Mouse (Mus musculus): ENCODE data around the gene Wfdc1. TPM values are rescaled to one million over a fixed set of nuclear protein-coding genes. Genes with fewer than 3 reads are reported as not detected.
A peak's percentile ranks its signal among the peaks of the same experiment; 100 is the strongest.

Wfdc1 gene
- polyA plus RNA-seq, 1 experiment, result 7.4 TPM

GRCm38 (mm10) chr8:119715221-119715620 lies 49.1 kb downstream of the Wfdc1 start:
- H3K27ac ChIP-seq (ENCODE audit: control insufficient read depth, insufficient read depth, low read length), result no peak overlapping the region
- H3K4me3 ChIP-seq (ENCODE audit: control insufficient read depth, insufficient read depth, low read length), result no peak overlapping the region
- H3K4me1 ChIP-seq (replicated peaks; ENCODE audit: control insufficient read depth, insufficient read depth, low read length), result no peaks in the 10 kb centered on the region
- no peak for TF ChIP-seq CTCF (IDR thresholded peaks at IDR 0.05; ENCODE audit: borderline replicate concordance, control insufficient read depth, extremely low read depth, insufficient read depth, low read length, poor library complexity)
- no peaks in the 10 kb centered on the region for H3K36me3 ChIP-seq (ENCODE audit: control insufficient read depth, insufficient read depth, low read length)
- no peaks in the 10 kb centered on the region for H3K27me3 ChIP-seq (ENCODE audit: control insufficient read depth, insufficient read depth, low read length)
- 68% methylated on average over 12 of the region's 12 CpGs for WGBS
- DNase-seq, result no peak

DNA sequence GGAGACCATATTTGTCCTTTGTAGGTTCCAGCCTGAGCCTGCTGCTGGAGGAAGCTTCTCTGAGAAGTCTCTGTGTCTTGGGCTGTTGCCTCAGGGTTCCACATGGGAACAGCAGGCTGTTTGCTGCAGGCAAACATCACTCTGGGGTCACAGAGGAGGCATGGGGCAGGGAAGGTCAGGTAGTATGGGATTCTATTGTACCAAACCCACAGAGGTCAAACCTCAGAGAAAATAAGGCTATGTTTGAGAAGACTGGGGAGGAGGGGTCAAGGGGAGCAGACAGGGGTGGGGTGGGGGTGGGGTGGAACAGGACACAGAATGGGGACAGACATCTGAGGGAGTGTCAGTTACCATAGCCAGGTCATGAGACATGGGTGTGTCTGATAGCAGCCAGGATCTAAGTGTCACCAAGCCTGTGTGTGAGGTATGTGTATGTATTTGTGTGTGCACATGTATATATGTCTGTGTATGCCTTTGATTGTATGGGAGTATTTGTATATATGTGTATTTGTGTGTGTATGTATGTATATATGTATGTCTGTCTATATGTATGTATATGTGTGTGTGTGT lies 50.6 kb downstream of the Wfdc1 start:
- Histone ChIP-seq H3K36me3 (ENCODE audit: control insufficient read depth, insufficient read depth, low read length) (no peaks in the 10 kb centered on the region), H3K4me3 (ENCODE audit: control insufficient read depth, insufficient read depth, low read length) (no peak overlapping the region), H3K4me1 (replicated peaks; ENCODE audit: control insufficient read depth, insufficient read depth, low read length) (no peaks in the 10 kb centered on the region), H3K27me3 (ENCODE audit: control insufficient read depth, insufficient read depth, low read length) (no peaks in the 10 kb centered on the region), H3K27ac (ENCODE audit: control insufficient read depth, insufficient read depth, low read length) (no peak overlapping the region)
- DNase-seq, result no peak
- no peak for TF ChIP-seq POLR2A (IDR thresholded peaks at IDR 0.05; ENCODE audit: control insufficient read depth, extremely low read depth, insufficient read depth, low read length, poor library complexity)
- TF ChIP-seq CTCF (IDR thresholded peaks at IDR 0.05; ENCODE audit: borderline replicate concordance, control insufficient read depth, extremely low read depth, insufficient read depth, low read length, poor library complexity), result no peak

GRCm38 (mm10) chr8:119717765-119718164 lies 51.6 kb downstream of the Wfdc1 start:
- Histone ChIP-seq H3K27me3 (ENCODE audit: control insufficient read depth, insufficient read depth, low read length) (no peaks in the 10 kb centered on the region), H3K4me1 (replicated peaks; ENCODE audit: control insufficient read depth, insufficient read depth, low read length) (no peaks in the 10 kb centered on the region), H3K36me3 (ENCODE audit: control insufficient read depth, insufficient read depth, low read length) (no peaks in the 10 kb centered on the region), H3K27ac (ENCODE audit: control insufficient read depth, insufficient read depth, low read length) (no peak overlapping the region), H3K4me3 (ENCODE audit: control insufficient read depth, insufficient read depth, low read length) (no peak overlapping the region)
- WGBS, result 65% methylated on average over 9 of the region's 9 CpGs
- TF ChIP-seq CTCF (IDR thresholded peaks at IDR 0.05; ENCODE audit: borderline replicate concordance, control insufficient read depth, extremely low read depth, insufficient read depth, low read length, poor library complexity) (no peak), POLR2A (IDR thresholded peaks at IDR 0.05; ENCODE audit: control insufficient read depth, extremely low read depth, insufficient read depth, low read length, poor library complexity) (no peak)
- DNase-seq, result peak; percentile 40

DNA sequence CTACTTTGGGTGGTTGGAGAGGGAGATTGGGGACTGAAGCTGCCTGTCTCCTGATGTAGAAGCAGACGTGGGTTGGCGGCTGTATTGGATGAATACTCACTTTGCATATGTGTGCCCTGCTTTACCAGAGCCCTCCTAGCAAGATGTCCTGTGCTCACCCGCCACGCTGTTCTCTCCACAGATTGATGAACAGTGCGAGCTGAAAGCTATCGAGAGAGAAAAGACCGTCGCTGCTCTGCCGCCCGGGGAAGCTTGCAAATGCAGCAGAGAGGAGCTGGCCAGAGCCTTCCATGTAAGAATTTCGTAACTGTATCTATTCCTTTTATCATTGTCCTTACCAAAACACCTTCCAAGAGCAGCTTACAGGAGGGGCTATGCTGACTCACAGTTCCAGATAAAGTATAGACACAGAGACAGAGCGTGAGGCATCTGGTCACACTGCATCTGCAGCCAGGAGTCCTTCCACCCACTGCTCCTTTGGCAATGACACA lies 52.9 kb downstream of the Wfdc1 start:
- no peak overlapping the region for H3K27ac ChIP-seq (ENCODE audit: control insufficient read depth, insufficient read depth, low read length)
- peaks cover 6% of the 10 kb centered on the region; the same call in 1 of the 2 replicates for H3K4me1 ChIP-seq (replicated peaks; ENCODE audit: control insufficient read depth, insufficient read depth, low read length)
- H3K36me3 ChIP-seq (ENCODE audit: control insufficient read depth, insufficient read depth, low read length), result no peaks in the 10 kb centered on the region
- H3K4me3 ChIP-seq (ENCODE audit: control insufficient read depth, insufficient read depth, low read length), result no peak overlapping the region
- no peaks in the 10 kb centered on the region for H3K27me3 ChIP-seq (ENCODE audit: control insufficient read depth, insufficient read depth, low read length)
- WGBS, result 85% methylated on average over 12 of the region's 12 CpGs
- no peak for DNase-seq
- no peak for TF ChIP-seq POLR2A (IDR thresholded peaks at IDR 0.05; ENCODE audit: control insufficient read depth, extremely low read depth, insufficient read depth, low read length, poor library complexity)

DNA sequence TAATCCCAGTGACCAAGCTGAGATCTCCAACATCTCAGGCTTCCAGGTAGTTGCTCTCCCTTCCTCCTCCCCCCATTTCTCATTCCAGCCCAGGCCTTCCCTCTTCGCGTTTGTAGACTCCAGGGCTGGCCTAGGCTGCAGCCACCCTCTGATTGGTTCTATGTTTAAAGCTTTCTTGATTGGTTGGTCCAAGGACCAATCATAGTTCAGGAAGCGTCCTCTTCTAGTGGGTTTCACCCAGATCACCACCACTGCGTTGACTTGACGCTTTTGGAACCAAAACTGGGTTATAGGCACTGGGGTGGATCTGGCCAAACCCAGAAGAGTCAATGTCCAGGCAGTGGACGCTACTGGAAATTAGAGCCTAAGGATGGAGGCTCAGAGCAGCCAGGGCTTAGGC lies 56.2 kb downstream of the Wfdc1 start:
- no peaks in the 10 kb centered on the region for H3K36me3 ChIP-seq (ENCODE audit: control insufficient read depth, insufficient read depth, low read length)
- no peak overlapping the region for H3K4me3 ChIP-seq (ENCODE audit: control insufficient read depth, insufficient read depth, low read length)
- 82% methylated on average over 6 of the region's 6 CpGs for WGBS
- H3K27me3 ChIP-seq (ENCODE audit: control insufficient read depth, insufficient read depth, low read length), result no peaks in the 10 kb centered on the region
- TF ChIP-seq CTCF (IDR thresholded peaks at IDR 0.05; ENCODE audit: borderline replicate concordance, control insufficient read depth, extremely low read depth, insufficient read depth, low read length, poor library complexity) (no peak), POLR2A (IDR thresholded peaks at IDR 0.05; ENCODE audit: control insufficient read depth, extremely low read depth, insufficient read depth, low read length, poor library complexity) (no peak)
- no peak for DNase-seq
- peaks cover 6% of the 10 kb centered on the region; the same call in 1 of the 2 replicates for H3K4me1 ChIP-seq (replicated peaks; ENCODE audit: control insufficient read depth, insufficient read depth, low read length)
- no peak overlapping the region for H3K27ac ChIP-seq (ENCODE audit: control insufficient read depth, insufficient read depth, low read length)

- H3K4me1 ChIP-seq (replicated peaks; ENCODE audit: control insufficient read depth, insufficient read depth, low read length), result peaks cover 6% of the 10 kb centered on the region; the same call in 1 of the 2 replicates
- WGBS, result 48% methylated on average over 4 of the region's 4 CpGs
- no peaks in the 10 kb centered on the region for H3K27me3 ChIP-seq (ENCODE audit: control insufficient read depth, insufficient read depth, low read length)
- TF ChIP-seq POLR2A (IDR thresholded peaks at IDR 0.05; ENCODE audit: control insufficient read depth, extremely low read depth, insufficient read depth, low read length, poor library complexity), result no peak
- no peak for TF ChIP-seq CTCF (IDR thresholded peaks at IDR 0.05; ENCODE audit: borderline replicate concordance, control insufficient read depth, extremely low read depth, insufficient read depth, low read length, poor library complexity)
- no peaks in the 10 kb centered on the region for H3K36me3 ChIP-seq (ENCODE audit: control insufficient read depth, insufficient read depth, low read length)
- no peak for DNase-seq
- H3K4me3 ChIP-seq (ENCODE audit: control insufficient read depth, insufficient read depth, low read length), result no peak overlapping the region
- H3K27ac ChIP-seq (ENCODE audit: control insufficient read depth, insufficient read depth, low read length), result no peak overlapping the region
These were observed 57.5 kb downstream of the Wfdc1 start for GRCm38 (mm10) chr8:119723676-119724075.

DNA sequence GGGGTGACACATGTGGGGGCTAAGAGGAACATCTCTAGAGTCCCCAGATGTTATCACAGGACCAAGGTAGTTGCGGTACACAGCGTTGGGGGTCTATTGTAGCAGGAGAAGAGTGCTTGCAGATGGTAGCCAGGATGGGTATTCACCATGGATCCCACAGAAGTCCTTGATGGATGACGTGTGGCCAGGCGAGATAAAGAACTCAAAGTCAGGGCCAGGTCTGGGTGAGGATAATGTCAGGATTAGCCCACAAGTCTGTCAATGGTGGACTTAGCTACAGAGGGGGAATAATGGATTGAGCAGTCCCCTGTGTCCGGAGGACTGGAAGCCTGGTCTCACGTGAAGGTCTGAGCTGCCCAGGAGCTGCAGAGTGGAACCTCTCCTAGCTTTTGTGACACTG lies 58.4 kb downstream of the Wfdc1 start:
- Histone ChIP-seq H3K4me1 (replicated peaks; ENCODE audit: control insufficient read depth, insufficient read depth, low read length) (peaks cover 6% of the 10 kb centered on the region; the same call in 1 of the 2 replicates), H3K27ac (ENCODE audit: control insufficient read depth, insufficient read depth, low read length) (no peak overlapping the region), H3K27me3 (ENCODE audit: control insufficient read depth, insufficient read depth, low read length) (no peaks in the 10 kb centered on the region), H3K4me3 (ENCODE audit: control insufficient read depth, insufficient read depth, low read length) (no peak overlapping the region), H3K36me3 (ENCODE audit: control insufficient read depth, insufficient read depth, low read length) (no peaks in the 10 kb centered on the region)
- WGBS, result 96% methylated on average over 6 of the region's 6 CpGs
- TF ChIP-seq CTCF (IDR thresholded peaks at IDR 0.05; ENCODE audit: borderline replicate concordance, control insufficient read depth, extremely low read depth, insufficient read depth, low read length, poor library complexity) (no peak), POLR2A (IDR thresholded peaks at IDR 0.05; ENCODE audit: control insufficient read depth, extremely low read depth, insufficient read depth, low read length, poor library complexity) (no peak)
- DNase-seq, result no peak

All from thymus, adult 2 months (tissue).